Mouse (Mus musculus) embryonic facial prominence, embryonic 15.5 days (tissue): Measurements from ENCODE around the gene Dstn. TPM values are rescaled to one million over a fixed set of nuclear protein-coding genes. Genes with fewer than 3 reads are reported as not detected.

Source experiments
- ATAC-seq: fragments of 200-750 bp; cut with Nextera tagmentation; 2 replicates; pipeline ENCODE4 v1.8.0; 2017; ENCODE audit warnings: low read depth, moderate TSS enrichment; ENCODE audit not compliant: insufficient number of reproducible peaks, low FRiP score, low TSS enrichment
- H3K27ac ChIP-seq: fragments of 300-500 bp; sonication (generic); replicated peaks from 2 replicates; pipeline ENCODE4 v1.5.1; 2015; ENCODE audit warnings: mild to moderate bottlenecking, inconsistent platforms
- H3K27me3 ChIP-seq: fragments of 300-500 bp; sonication (generic); 2 replicates; pipeline ENCODE4 v1.6.1; 2015; ENCODE audit warnings: inconsistent platforms
- H3K36me3 ChIP-seq: fragments of 300-500 bp; sonication (generic); 2 replicates; pipeline ENCODE4 v1.6.1; 2015; ENCODE audit warnings: mild to moderate bottlenecking, inconsistent platforms
- H3K4me1 ChIP-seq: fragments of 300-500 bp; sonication (generic); 2 replicates; pipeline ENCODE4 v1.6.1; 2015; ENCODE audit warnings: inconsistent platforms
- H3K4me2 ChIP-seq: fragments of 300-500 bp; sonication (generic); replicated peaks from 2 replicates; pipeline ENCODE4 v1.6.1; 2015; ENCODE audit warnings: mild to moderate bottlenecking, inconsistent platforms
- H3K4me3 ChIP-seq: fragments of 300-500 bp; sonication (generic); replicated peaks from 2 replicates; pipeline ENCODE4 v1.5.1; 2015; ENCODE audit warnings: mild to moderate bottlenecking, inconsistent platforms
- H3K9ac ChIP-seq: fragments of 300-500 bp; sonication (generic); 2 replicates; pipeline ENCODE4 v1.6.1; 2015; ENCODE audit warnings: inconsistent platforms
- H3K9me3 ChIP-seq: fragments of 300-500 bp; sonication (generic); replicated peaks from 2 replicates; pipeline ENCODE4 v1.6.1; 2016; ENCODE audit warnings: inconsistent platforms
- WGBS: fragments of 180-500 bp; shearing (Covaris S2); methylation state at CpG from one replicate; pipeline ENCODE4 v1.1.7; 2015; 5-methylcytosine and 5-hydroxymethylcytosine counted together
- polyA plus RNA-seq: library from polyadenylated mRNA; unstranded; fragments of >200 nt; fragmentation: Nextera tagmentation; extraction: Ambion mirVana; gene quantifications from 2 replicates; pipeline ENCODE4 v1.2.1, GENCODE M21; 2015

The Dstn gene
- polyA plus RNA-seq, 1 experiment from 2014 or later = 440 TPM

- peaks cover 31% of the 10 kb centered on the region for H3K36me3 ChIP-seq
- no peak overlapping the region for H3K4me3 ChIP-seq
- H3K9ac ChIP-seq = no peak overlapping the region
- no peaks in the 10 kb centered on the region for H3K27me3 ChIP-seq
- 78% methylated on average over 2 of the region's 2 CpGs for WGBS
- H3K4me2 ChIP-seq = no peak overlapping the region
- no peaks in the 10 kb centered on the region for H3K9me3 ChIP-seq
- no peak for ATAC-seq
- peaks cover 18% of the 10 kb centered on the region for H3K4me1 ChIP-seq
- H3K27ac ChIP-seq = no peak overlapping the region
Measured at GRCm38 (mm10) chr2:143987485-143987884, 72.4 kb downstream of the Dstn start.

DNA sequence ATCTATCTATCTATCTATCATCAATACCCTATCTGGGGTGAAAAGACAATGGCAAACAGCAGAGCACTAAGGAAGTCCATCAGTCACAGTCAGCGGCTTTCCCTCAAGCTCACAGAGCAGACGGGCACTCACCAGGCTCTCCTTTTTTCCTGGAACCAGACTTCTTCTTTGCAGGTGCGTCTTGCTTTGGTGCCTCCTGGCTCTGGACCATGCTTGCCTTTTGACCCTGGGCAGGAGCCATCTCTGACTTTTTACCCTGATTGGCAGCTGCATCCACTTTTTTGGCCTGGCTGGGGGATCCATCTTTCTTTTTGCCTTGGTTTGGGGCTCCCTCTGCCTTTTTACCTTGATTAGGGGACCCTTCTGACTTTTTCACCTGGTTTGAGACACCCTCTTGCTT is 72.9 kb downstream of the Dstn start:
- Histone ChIP-seq H3K36me3 (peaks cover 31% of the 10 kb centered on the region), H3K27ac (no peak overlapping the region), H3K27me3 (no peaks in the 10 kb centered on the region), H3K9ac (no peak overlapping the region), H3K4me3 (no peak overlapping the region), H3K4me2 (no peak overlapping the region), H3K9me3 (no peaks in the 10 kb centered on the region), H3K4me1 (peaks cover 18% of the 10 kb centered on the region)
- WGBS = 87% methylated on average over 3 of the region's 3 CpGs
- ATAC-seq = no peak

DNA sequence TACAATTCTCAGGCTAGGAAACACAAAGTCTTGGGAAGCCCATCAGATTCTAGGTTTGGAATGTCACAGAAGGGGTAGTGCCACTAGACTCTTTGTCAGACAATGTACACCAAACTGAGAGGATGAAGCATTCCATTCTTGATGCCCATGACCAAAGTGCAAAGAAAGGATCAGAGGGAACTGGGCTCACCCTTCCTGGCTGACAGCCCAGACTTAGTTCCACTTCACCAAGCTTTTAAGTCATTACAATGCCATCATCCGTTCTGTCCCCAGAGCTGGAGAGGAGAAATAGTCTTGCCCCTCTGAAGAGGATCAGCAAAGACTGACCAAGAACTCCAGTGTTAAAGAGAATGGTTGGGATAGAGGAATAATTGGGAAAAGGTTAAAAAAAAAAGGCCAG is 75.9 kb downstream of the Dstn start:
- Histone ChIP-seq H3K27me3 (no peaks in the 10 kb centered on the region), H3K4me1 (peaks cover 17% of the 10 kb centered on the region; the same call in 1 of the 2 replicates), H3K9ac (no peak overlapping the region), H3K4me2 (no peak overlapping the region), H3K36me3 (peaks cover 12% of the 10 kb centered on the region; the same call in 1 of the 2 replicates), H3K4me3 (no peak overlapping the region), H3K9me3 (no peaks in the 10 kb centered on the region), H3K27ac (no peak overlapping the region)
- 32% methylated on average over 1 of the region's 1 CpGs for WGBS
- no peak for ATAC-seq

GRCm38 (mm10) chr2:143991964-143992672 is 77.0 kb downstream of the Dstn start:
- 86% methylated on average over 7 of the region's 7 CpGs for WGBS
- H3K9me3 ChIP-seq = no peaks in the 10 kb centered on the region
- H3K4me2 ChIP-seq = no peak overlapping the region
- H3K4me1 ChIP-seq = peaks cover 17% of the 10 kb centered on the region; the same call in 1 of the 2 replicates
- ATAC-seq = peak; percentile 39; the same call in 1 of the 2 replicates
- H3K27ac ChIP-seq = no peak overlapping the region
- no peaks in the 10 kb centered on the region for H3K27me3 ChIP-seq
- no peak overlapping the region for H3K4me3 ChIP-seq
- peaks cover 11% of the 10 kb centered on the region; the same call in 1 of the 2 replicates for H3K36me3 ChIP-seq
- no peak overlapping the region for H3K9ac ChIP-seq

Other genes with a start within 250 kb of the Dstn start
- 3.0 and 3.6 TPM in 2 replicates for gene Bfsp1, start 52.1 kb upstream of the Dstn start, polyA plus RNA-seq
- gene Rrbp1, start 95.9 kb downstream of the Dstn start, polyA plus RNA-seq = 129 and 139 TPM in 2 replicates
- gene Banf2, start 117.7 kb downstream of the Dstn start, polyA plus RNA-seq = not detected in 2 replicates